Comparison of ENCODE assay signal across 24 mouse cellular contexts in the genomic region with DNA sequence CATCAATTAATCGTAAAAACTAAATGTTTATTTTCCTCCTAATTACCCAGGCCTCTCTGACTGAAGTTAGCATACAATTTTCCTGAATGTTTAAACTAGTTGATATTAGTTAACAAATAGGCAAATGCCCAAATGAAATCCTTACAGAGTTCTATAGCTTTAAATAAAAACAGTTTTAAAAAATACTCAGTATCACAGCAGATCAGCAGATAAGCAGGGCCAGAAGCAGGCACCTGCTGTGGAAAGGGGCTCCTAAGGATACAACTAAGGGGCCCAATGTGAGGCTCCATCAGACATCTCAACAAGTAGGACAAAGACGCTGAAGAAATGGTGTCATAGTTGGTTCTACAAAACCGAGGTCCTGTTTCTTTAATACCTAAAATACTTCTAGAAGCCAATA. TPM values are rescaled to one million over a fixed set of nuclear protein-coding genes. Genes with fewer than 3 reads are reported as not detected.
DNase-seq lines count a peak whose midpoint lies in the region; ATAC-seq and TF ChIP-seq lines count a peak whose summit lies in the region.
"Had no signal": no experiment of that assay in that cellular context is flagged by ENCODE, and none has a peak within 500 bp of the region (broad histone marks: within the 10 kb centered on the region; RNA-seq: fewer than 3 reads in every experiment).

No protein-coding gene starts in this region.

- no peak overlapping the region for H3K4me3 ChIP-seq in heart, embryonic 10.5 days
- H3K4me3 ChIP-seq in MEL (ENCODE audit: control insufficient read depth in 1 of 2, insufficient read depth in 1 of 2, low read depth in 2 of 2, low read length in 2 of 2): no peak overlapping the region
- H3K4me3 ChIP-seq in liver, embryonic 14.5 days (ENCODE audit: insufficient read depth in 1 of 2, low read depth in 2 of 2, low read length in 2 of 2): no peak overlapping the region
- no peak overlapping the region for H3K4me3 ChIP-seq in liver, postnatal 0 days (ENCODE audit: low read depth, low read length)
- H3K4me3 ChIP-seq: embryonic facial prominence, embryonic 12.5 days; embryonic facial prominence, embryonic 15.5 days; gastrocnemius, adult 2 months; heart, embryonic 13.5 days; hindbrain, embryonic 12.5 days; hindbrain, embryonic 15.5 days had no signal

- no peak overlapping the region for H3K27ac ChIP-seq in heart, embryonic 10.5 days
- H3K27ac ChIP-seq in MEL (ENCODE audit: control insufficient read depth, low read depth, low read length): peak overlapping the region; percentile 99
- H3K27ac ChIP-seq in liver, embryonic 14.5 days: peak overlapping the region; percentile 99
- 0 out of 2 replicates have a peak overlapping the region, but pooled peaks have one; percentile 91 for H3K27ac ChIP-seq in liver, postnatal 0 days (ENCODE audit: low read depth)
- H3K27ac ChIP-seq: embryonic facial prominence, embryonic 12.5 days; embryonic facial prominence, embryonic 15.5 days; heart, embryonic 13.5 days; hindbrain, embryonic 12.5 days; hindbrain, embryonic 15.5 days had no signal

- peak; percentile 56 for DNase-seq in heart, embryonic 10.5 days (ENCODE audit: low spot score)
- DNase-seq in heart, postnatal 4 days: no peak
- DNase-seq in MEL (ENCODE audit: low read depth, low spot score): peak; percentile 20
- DNase-seq in liver, embryonic 14.5 days (ENCODE audit: low read depth in 3 of 3, low spot score in 3 of 3): no peak
- no peak for DNase-seq in liver, postnatal 0 days
- no peak for DNase-seq in gastrocnemius, postnatal 25 days
- no peak for DNase-seq in left cerebral cortex, postnatal 36 days (ENCODE audit: low spot score in 2 of 2)
- DNase-seq: adrenal gland, postnatal 10 days; adrenal gland, postnatal 36 days; cerebellum, adult 18-20 months; cerebellum, adult 9-10 months; cerebellum, postnatal 14 days; forebrain, postnatal 0 days; gastrocnemius, adult 2 months; gastrocnemius, postnatal 14 days; heart, adult 18-20 months; heart, postnatal 14 days had no signal

- no peak for TF ChIP-seq POLR2A in MEL (IDR thresholded peaks at IDR 0.05; ENCODE audit: control insufficient read depth in 1 of 2, insufficient read depth in 1 of 2, low read depth in 1 of 2, low read length in 2 of 2, poor library complexity in 1 of 2)

- peak; percentile 37 to 41; a peak in 2 of 4 replicates for TF ChIP-seq EP300 in MEL (IDR thresholded peaks at IDR 0.05; ENCODE audit: low read depth in 1 of 2, low read length in 2 of 2)
- TF ChIP-seq EP300 in liver, embryonic 14.5 days (IDR thresholded peaks at IDR 0.05; ENCODE audit: low read depth): no peak
- TF ChIP-seq EP300 in liver, postnatal 0 days (IDR thresholded peaks at IDR 0.05; ENCODE audit: low read depth): no peak

- no peaks in the 10 kb centered on the region for H3K9me3 ChIP-seq in heart, embryonic 10.5 days
- H3K9me3 ChIP-seq in MEL (replicated peaks; ENCODE audit: insufficient read depth, low read length): no peaks in the 10 kb centered on the region
- no peaks in the 10 kb centered on the region for H3K9me3 ChIP-seq in liver, embryonic 14.5 days (ENCODE audit: control insufficient read depth, low read length)
- H3K9me3 ChIP-seq in liver, postnatal 0 days (ENCODE audit: low read length): no peaks in the 10 kb centered on the region
- H3K9me3 ChIP-seq: embryonic facial prominence, embryonic 12.5 days; embryonic facial prominence, embryonic 15.5 days; heart, embryonic 13.5 days; hindbrain, embryonic 12.5 days; hindbrain, embryonic 15.5 days had no signal

- H3K4me2 ChIP-seq in liver, embryonic 14.5 days (ENCODE audit: low read depth): peak overlapping the region; percentile 25; the same call in 1 of the 2 replicates
- H3K4me2 ChIP-seq in liver, postnatal 0 days (ENCODE audit: low read depth, low read length): no peak overlapping the region
- H3K4me2 ChIP-seq: embryonic facial prominence, embryonic 12.5 days; embryonic facial prominence, embryonic 15.5 days; heart, embryonic 13.5 days; hindbrain, embryonic 12.5 days; hindbrain, embryonic 15.5 days had no signal

- peaks cover 26% of the 10 kb centered on the region for H3K4me1 ChIP-seq in heart, embryonic 10.5 days
- peaks cover 47 to 48% of the 10 kb centered on the region in 2 experiments for H3K4me1 ChIP-seq in MEL (ENCODE audit: control insufficient read depth in 1 of 2, insufficient read depth in 2 of 2, low read length in 2 of 2)
- peaks cover 73 to 76% of the 10 kb centered on the region in 2 experiments for H3K4me1 ChIP-seq in liver, embryonic 14.5 days (replicated peaks; ENCODE audit: control insufficient read depth in 2 of 2, insufficient read depth in 2 of 2, low read length in 1 of 2)
- peaks cover 39% of the 10 kb centered on the region for H3K4me1 ChIP-seq in liver, postnatal 0 days (ENCODE audit: insufficient read depth)

- H3K27me3 ChIP-seq in heart, embryonic 10.5 days (ENCODE audit: insufficient read depth, poor library complexity, severe bottlenecking): no peaks in the 10 kb centered on the region
- no peaks in the 10 kb centered on the region for H3K27me3 ChIP-seq in MEL (ENCODE audit: control insufficient read depth in 1 of 2, insufficient read depth in 2 of 2, low read length in 2 of 2)
- H3K27me3 ChIP-seq in liver, embryonic 14.5 days (ENCODE audit: control insufficient read depth, insufficient read depth, low read length): no peaks in the 10 kb centered on the region
- no peaks in the 10 kb centered on the region for H3K27me3 ChIP-seq in liver, postnatal 0 days (ENCODE audit: insufficient read depth, low read length)
- H3K27me3 ChIP-seq: embryonic facial prominence, embryonic 12.5 days; embryonic facial prominence, embryonic 15.5 days; heart, embryonic 13.5 days; hindbrain, embryonic 12.5 days; hindbrain, embryonic 15.5 days; Patski had no signal

- WGBS in heart, embryonic 10.5 days: 90% methylated on average over 3 of the region's 3 CpGs
- 63% methylated on average over 3 of the region's 3 CpGs for WGBS in liver, embryonic 14.5 days (ENCODE audit: insufficient replicate concordance)
- WGBS in liver, postnatal 0 days (ENCODE audit: insufficient replicate concordance): 87% methylated on average over 3 of the region's 3 CpGs

- intact Hi-C loops in left cerebral cortex, postnatal 36 days (cut with DNase I): no loop called here

- no peaks in the 10 kb centered on the region for H3K36me3 ChIP-seq in heart, embryonic 10.5 days
- H3K36me3 ChIP-seq in MEL (ENCODE audit: control insufficient read depth in 1 of 2, insufficient read depth in 2 of 2, low read length in 2 of 2): peaks cover 4 to 62% of the 10 kb centered on the region in 2 experiments; a peak in 3 of 4 replicates
- H3K36me3 ChIP-seq in liver, embryonic 14.5 days (replicated peaks; ENCODE audit: control insufficient read depth, insufficient read depth, low read depth): no peaks in the 10 kb centered on the region; the same call in 1 of the 2 replicates
- H3K36me3 ChIP-seq in liver, postnatal 0 days (replicated peaks; ENCODE audit: insufficient read depth, low read length): no peaks in the 10 kb centered on the region
- H3K36me3 ChIP-seq: embryonic facial prominence, embryonic 12.5 days; embryonic facial prominence, embryonic 15.5 days; heart, embryonic 13.5 days; hindbrain, embryonic 12.5 days; hindbrain, embryonic 15.5 days had no signal

- TF ChIP-seq CTCF in MEL (IDR thresholded peaks at IDR 0.05 in 2 of 3, conservative IDR thresholded peaks at IDR 0.05 in 1 of 3; ENCODE audit: control insufficient read depth in 1 of 3, insufficient read depth in 1 of 3, low read depth in 2 of 3, low read length in 3 of 3, poor library complexity in 1 of 3, severe bottlenecking in 1 of 3): no peak
- no peak for TF ChIP-seq CTCF in liver, embryonic 14.5 days (IDR thresholded peaks at IDR 0.05; ENCODE audit: low read depth)
- TF ChIP-seq CTCF in liver, postnatal 0 days (IDR thresholded peaks at IDR 0.05; ENCODE audit: low read depth): no peak

- no peak for ATAC-seq in liver, embryonic 14.5 days (ENCODE audit: insufficient read depth)
- ATAC-seq in liver, postnatal 0 days: no peak
- ATAC-seq: forebrain, embryonic 14.5 days; forebrain, postnatal 0 days; Patski had no signal

- peaks cover 36% of the 10 kb centered on the region for H3K79me2 ChIP-seq in MEL (ENCODE audit: control insufficient read depth, insufficient read depth, low read length, poor library complexity)

- no peak for TF ChIP-seq RAD21 in MEL (IDR thresholded peaks at IDR 0.05; ENCODE audit: low read depth, low read length)

- peak overlapping the region; percentile 51 for H3K9ac ChIP-seq in MEL (ENCODE audit: control insufficient read depth, low read depth, low read length, poor library complexity, severe bottlenecking)
- peak overlapping the region; percentile 41 for H3K9ac ChIP-seq in liver, embryonic 14.5 days (replicated peaks)
- H3K9ac ChIP-seq in liver, postnatal 0 days (replicated peaks): no peak overlapping the region
- H3K9ac ChIP-seq: embryonic facial prominence, embryonic 12.5 days; embryonic facial prominence, embryonic 15.5 days; forebrain, postnatal 0 days; heart, embryonic 13.5 days; hindbrain, embryonic 12.5 days; hindbrain, embryonic 15.5 days had no signal

TF ChIP-seq in MEL, 35 proteins besides CTCF, POLR2A, EP300 and RAD21 (continues in another document):
- TF ChIP-seq TCF12 (IDR thresholded peaks at IDR 0.05; ENCODE audit: low read depth, low read length): 0 out of 2 replicates have a peak, but pooled peaks have one; percentile 38
- no peak for TF ChIP-seq BHLHE40 (IDR thresholded peaks at IDR 0.05; ENCODE audit: borderline replicate concordance, low read depth, low read length)
- peak; percentile 61; the same call in 1 of the 2 replicates for TF ChIP-seq CHD1 (IDR thresholded peaks at IDR 0.05; ENCODE audit: low read depth, low read length)
- no peak for TF ChIP-seq UBTF (IDR thresholded peaks at IDR 0.05; ENCODE audit: borderline replicate concordance, insufficient read depth, low read depth, low read length)
- TF ChIP-seq GATA1 (IDR thresholded peaks at IDR 0.05; ENCODE audit: low read depth, low read length): peak; percentile 64
- TF ChIP-seq RCOR1 (IDR thresholded peaks at IDR 0.05; ENCODE audit: low read depth, low read length): no peak
- TF ChIP-seq MYC (IDR thresholded peaks at IDR 0.05; ENCODE audit: low read depth, low read length): no peak
- no peak for TF ChIP-seq ELF1 (IDR thresholded peaks at IDR 0.05; ENCODE audit: low read depth, low read length)
- TF ChIP-seq HCFC1 (IDR thresholded peaks at IDR 0.05; ENCODE audit: low read depth, low read length): no peak

RNA-seq across cellular contexts. Expression of gene Nrip1, which starts 58.0 kb away (rescaled TPM):
- polyA plus RNA-seq in heart, embryonic 10.5 days (2016; fragmentation: Nextera tagmentation; extraction: Ambion mirVana): 22.3 and 31.2 TPM in 2 replicates
- 10 to 100 TPM; 24.3 to 25.7 TPM for total RNA-seq in heart, postnatal 4 days (2021)
- total RNA-seq in MEL (2012; rRNA removed): 13.6 and 16.2 TPM in 2 replicates
- 10 to 100 TPM; 21.1 to 42.6 TPM for polyA plus RNA-seq in MEL (2012; ENCODE audit: insufficient read depth in 1 of 2, insufficient read length in 2 of 2, low read depth in 1 of 2, low replicate concordance in 2 of 2, missing spikeins in 1 of 2)
- 2.5 and 3.5 TPM in 2 replicates for polyA plus RNA-seq in liver, embryonic 14.5 days (2012; rRNA removed)
- 11.7 and 15.5 TPM in 2 replicates for polyA plus RNA-seq in liver, embryonic 14.5 days (2014; fragmentation: Nextera tagmentation; extraction: Ambion mirVana)
- 9.6 and 11.2 TPM in 2 replicates for polyA plus RNA-seq in liver, postnatal 0 days (2015; fragmentation: Nextera tagmentation; extraction: Ambion mirVana)
- total RNA-seq in gastrocnemius, postnatal 25 days (2021): 10 to 100 TPM; 19.2 to 39.4 TPM
- 10 to 100 TPM; 55.8 to 57.8 TPM for total RNA-seq in left cerebral cortex, postnatal 36 days (2021)

Comparison
In these comparisons a context has a peak if more than half of its experiments do, and no peak if none do; other contexts are left out.
1. DNase-seq: peak in heart, embryonic 10.5 days (single experiment) and MEL (single experiment); none in heart, postnatal 4 days (single experiment), liver, embryonic 14.5 days (0 of 3), liver, postnatal 0 days (single experiment), gastrocnemius, postnatal 25 days (single experiment) and left cerebral cortex, postnatal 36 days (0 of 2).